Mouse (Mus musculus): ENCODE results near the gene Adora1.

Gene Adora1

DNA sequence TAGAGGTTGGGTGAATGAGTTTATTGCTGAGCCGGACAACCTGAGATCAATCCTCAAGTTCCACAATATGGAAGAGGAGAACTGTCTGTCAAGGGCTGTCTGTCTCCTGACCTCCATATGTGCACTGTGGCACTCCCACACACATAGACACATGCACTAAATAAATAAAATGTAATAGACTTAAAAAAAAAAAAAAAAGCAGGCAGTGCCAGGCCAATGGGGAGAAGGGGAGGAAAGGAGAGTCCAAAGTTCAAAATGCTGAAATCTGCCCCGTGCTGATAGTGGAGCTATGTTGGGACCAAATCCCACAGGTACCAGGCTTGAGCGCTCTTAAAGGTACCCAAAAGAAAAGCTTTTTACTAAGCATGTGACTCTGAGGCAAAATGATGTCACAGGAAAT is 2.2 kb upstream of the Adora1 start:
- DNase-seq (ENCODE audit: low read depth) = no peak

DNA sequence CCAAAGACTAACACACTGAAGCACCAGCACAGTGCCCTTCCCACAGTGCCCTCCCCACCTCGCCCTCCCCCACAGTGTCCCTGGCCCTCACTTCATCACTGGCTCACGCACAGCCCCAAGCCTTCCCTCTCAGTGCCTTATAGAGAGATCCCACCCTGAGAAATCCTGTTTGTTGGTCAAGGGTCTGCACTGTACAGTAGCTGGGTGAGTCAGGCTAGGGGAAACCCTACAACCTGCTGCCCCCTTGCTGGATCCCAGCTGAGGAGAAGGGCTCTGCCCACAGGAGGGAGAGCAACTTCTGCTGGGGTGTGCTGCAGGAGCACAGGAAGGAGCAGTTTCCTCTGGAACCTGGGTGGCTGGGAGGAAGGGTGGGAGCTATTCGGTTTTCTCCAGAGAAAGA is 911 bp upstream of the Adora1 start:
- no peak for DNase-seq (ENCODE audit: low read depth)

GRCm38 (mm10) chr1:134234455-134235390 is 508 bp downstream of the Adora1 start:
- no peak for DNase-seq (ENCODE audit: low read depth)

DNA sequence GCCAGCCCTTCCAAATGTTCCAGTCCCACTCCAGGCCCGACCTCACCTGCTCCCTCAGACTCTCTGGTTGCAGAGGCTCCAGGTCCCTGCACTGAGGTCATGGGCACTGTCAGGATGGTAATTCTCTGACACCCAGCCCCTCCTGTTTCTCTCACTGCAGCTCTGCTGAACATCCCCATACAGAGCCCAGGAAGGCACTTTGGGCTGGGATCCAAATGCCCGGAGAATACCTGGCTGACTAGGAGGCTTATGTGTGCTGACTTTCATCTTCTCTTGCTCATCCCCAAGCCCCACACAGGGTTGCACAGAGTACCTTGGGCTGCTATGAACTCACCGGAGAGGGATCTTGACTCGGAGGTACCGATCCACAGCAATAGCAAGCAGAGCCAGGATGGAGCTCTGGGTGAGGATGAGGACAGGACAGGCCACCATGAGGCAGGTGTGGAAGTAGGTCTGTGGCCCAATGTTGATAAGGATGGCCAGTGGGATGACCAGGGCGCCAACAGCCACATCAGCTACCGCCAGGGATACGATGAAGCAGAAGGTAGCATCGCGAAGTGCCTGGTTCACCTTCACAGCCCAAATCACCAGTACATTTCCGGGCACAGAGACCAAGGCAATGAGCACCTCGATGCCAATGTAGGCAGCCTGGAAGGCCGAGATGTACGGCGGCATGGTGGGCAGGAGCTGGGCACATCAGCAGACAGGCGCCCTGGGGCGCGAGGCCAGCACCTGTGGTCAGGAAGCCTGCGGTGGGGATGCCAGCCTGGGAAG is 1.4 kb downstream of the Adora1 start:
- DNase-seq (ENCODE audit: low read depth) = no peak

DNA sequence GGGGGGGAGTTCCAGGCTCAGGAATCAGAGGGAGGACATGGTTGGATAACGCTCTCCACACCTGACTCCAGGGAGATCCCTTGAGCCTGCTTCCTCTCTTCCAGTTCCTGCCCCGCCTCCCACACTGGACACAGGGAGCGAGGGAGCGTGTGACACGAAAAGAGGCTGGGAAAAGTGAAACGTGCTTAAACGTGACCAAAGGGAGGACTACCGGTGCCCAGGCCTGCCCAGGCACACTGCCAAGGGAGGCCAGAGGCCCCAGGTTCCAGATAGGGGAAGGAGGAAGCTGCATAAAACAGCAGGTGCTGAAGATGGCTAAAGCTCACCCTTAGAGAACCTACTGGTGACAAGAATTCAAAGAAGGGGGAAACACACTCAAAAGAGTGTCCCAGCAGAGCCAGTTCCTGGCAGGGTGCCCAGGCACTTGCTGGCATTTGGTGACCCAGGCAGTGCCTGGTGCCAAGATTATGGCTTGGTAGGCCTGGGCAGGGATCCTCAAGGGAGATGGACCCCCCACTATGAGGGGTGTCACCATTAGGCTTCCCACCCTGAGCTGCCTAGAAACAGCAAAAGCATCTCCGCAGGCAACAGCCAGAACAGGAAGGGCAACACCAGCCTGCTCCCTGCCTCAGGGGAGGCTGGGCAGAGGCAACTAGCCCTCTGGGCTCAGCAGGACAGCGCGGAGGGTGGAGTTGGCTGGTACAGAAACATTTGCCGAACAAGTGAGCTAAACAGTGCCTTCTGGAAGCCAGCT is 2.3 kb downstream of the Adora1 start:
- DNase-seq (ENCODE audit: low read depth) = no peak

DNA sequence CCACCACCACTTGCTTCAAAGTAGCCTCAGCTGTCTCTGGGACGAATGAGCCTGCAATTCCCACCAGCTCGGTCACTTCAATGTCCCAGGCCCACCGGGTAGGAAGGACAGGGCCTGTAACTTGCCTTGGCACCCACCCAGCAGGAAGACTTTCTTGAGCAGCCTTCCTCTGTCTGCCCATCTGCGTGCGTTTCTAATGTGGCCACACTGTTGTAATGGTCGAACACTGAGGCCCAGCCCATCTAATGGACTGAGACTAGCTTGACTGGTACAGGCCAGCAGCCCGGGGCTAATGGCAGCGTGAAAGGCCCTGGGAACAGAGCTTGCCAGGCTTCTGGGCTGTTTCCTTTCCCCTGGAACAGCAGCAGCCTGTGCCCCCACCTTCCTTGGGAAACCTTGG is 2.9 kb downstream of the Adora1 start:
- DNase-seq (ENCODE audit: low read depth) = no peak

DNA sequence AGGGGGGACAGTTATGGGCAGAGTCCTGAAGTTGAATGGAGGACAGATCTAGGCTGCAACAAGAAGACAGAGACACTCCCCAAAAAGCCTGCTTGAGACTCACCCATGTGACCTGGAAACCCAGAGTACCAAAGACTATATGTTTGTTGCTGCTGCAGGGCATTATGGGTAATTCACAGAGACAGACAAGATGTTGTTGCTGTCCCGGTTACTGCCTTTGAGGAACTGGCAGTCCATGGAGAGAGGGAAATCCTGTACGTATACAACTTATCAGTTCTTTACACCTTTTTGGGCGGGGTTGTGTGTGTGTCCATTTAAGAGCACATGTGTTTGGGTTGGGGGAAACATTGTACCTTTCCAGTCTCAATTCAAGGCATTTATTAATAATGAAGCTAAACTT is 3.5 kb downstream of the Adora1 start:
- no peak for DNase-seq (ENCODE audit: low read depth)

- no peak for DNase-seq (ENCODE audit: low read depth)
Observed at GRCm38 (mm10) chr1:134231270-134231669, 4.0 kb downstream of the Adora1 start.

- no peak for DNase-seq (ENCODE audit: low read depth)
Observed at GRCm38 (mm10) chr1:134230638-134231228, 4.5 kb downstream of the Adora1 start.

DNA sequence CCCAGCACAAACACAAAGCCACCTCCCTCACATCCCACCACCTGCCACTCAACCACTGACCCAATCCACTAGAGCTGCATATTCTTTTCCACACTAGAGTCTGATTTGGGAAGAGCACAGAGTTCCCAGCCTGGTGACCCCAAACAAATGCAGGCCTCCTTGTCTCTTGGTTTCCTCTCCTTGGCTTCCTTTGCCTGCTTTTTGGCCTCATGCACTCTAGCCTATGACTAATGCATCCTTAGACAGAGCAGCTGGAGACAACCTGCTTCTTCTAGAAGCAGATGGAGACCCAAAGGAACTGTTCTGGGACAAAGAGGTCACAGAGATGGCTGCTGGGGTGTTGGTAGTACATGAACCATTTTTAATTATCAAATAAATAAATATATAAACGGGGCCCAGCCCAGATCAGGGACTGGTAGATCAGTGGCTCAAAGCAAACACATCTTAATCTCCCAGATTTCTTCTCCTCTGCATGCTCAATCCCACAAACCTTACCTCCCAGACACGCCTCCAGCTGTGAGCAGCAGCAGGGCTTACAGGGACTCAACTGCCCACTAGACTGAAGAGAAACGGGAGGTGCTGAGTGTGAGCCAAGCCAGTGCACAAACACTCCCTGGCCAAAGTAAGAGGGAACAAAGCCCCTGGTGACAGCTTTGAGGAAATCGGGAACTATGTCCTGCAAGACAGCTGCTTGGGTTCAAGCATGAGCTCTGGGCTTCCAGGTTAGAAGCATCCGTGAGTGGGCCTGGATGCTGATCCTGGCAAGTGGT is 5.2 kb downstream of the Adora1 start:
- no peak for DNase-seq (ENCODE audit: low read depth)

DNA sequence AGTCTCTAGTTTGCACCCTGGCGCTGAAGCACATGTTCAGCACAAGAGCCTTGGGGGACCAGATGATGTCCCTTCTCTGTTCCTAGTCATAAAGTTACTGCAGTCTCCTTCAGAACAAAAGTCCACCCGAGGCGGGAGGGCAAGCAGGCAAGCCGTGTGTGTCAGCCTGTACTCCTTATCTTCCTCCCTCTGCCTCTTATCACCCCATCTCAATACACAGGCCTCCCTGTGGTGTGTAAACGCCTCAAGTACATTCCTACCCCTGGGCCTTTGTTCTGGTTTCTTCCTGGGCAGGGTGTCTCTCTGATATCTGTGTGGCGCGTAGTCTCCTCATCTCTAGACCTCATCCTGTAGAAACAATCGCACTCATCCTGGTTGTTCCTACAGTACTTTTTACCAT is 8.5 kb downstream of the Adora1 start:
- DNase-seq (ENCODE audit: low read depth) = no peak

- DNase-seq (ENCODE audit: low read depth) = no peak
Observed at GRCm38 (mm10) chr1:134225375-134225774, 9.9 kb downstream of the Adora1 start.

DNA sequence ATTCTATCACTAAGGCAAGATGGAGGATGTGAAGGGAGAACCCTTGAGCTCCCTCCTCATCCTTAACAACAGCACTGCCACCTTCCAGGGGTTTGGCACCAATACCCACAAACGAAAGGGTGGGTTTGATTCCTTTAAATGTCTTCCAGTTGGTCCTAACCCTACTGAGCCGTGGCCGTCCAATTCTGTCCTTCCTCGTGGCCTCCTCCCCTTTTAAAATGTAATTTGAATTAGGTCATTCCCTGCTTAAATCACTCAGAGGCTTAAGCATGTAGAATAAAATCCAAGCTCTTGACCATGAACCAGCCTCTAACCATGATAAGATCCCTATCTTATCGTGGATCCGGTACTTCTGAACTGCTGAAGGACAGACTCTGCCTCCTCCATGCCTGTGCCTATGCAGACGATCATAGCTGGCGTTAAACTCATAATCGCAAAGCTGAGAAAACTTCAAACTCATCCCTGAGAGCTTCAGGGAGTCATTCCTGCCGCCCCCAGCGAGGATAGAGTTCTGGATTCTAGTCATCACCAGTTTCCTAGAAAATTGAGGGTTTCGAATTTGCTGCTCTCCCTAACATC is 10.5 kb downstream of the Adora1 start:
- DNase-seq (ENCODE audit: low read depth) = no peak

DNA sequence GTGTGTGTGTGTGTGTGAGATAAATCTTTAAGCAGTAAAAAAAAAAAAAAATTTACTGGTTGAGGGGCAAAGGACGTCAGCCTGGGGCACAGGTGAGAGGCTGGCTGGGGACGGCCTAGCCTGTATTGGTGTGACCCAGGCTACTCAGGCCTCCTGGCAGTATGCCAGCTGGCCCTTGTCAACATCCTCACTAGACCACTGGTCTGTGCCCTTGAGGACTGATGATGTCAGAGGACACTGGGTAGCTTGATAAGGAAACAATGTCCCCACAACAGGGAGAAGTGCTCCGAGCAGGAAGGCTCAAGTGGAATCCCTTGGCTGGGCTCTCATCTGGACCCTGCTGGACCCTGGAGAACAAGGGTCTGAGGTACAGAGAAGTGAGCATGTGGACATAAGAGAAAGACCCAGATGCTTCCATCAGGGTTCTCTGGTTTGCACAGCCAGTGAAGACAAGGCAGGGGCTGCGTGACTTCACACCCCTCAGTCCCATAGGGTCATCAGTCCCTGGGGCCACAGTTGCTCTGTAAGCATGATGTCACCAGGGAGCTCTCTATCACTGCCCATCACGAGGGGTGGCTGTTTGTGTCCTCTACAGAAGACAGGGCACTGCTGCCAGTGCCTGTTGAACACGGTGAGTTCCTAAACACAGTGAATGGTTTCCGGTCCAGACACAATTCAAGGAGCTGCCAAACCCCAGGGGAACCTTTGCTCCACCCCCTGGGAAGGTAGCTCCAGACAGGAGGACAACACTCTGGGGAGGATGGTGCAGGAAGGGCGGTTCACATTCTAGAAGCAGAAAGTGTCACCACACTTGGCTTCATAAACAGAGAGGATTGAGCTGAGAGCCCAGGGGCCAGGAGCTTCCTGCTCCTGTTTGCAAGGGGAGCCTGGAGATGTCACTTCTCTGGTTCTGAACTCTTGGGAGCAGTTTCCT is 12.8 kb downstream of the Adora1 start:
- no peak for DNase-seq (ENCODE audit: low read depth)

- no peak for DNase-seq (ENCODE audit: low read depth)
Observed at GRCm38 (mm10) chr1:134221172-134221571, 14.1 kb downstream of the Adora1 start.

- no peak for DNase-seq (ENCODE audit: low read depth)
Observed at GRCm38 (mm10) chr1:134219608-134220007, 15.6 kb downstream of the Adora1 start.

DNA sequence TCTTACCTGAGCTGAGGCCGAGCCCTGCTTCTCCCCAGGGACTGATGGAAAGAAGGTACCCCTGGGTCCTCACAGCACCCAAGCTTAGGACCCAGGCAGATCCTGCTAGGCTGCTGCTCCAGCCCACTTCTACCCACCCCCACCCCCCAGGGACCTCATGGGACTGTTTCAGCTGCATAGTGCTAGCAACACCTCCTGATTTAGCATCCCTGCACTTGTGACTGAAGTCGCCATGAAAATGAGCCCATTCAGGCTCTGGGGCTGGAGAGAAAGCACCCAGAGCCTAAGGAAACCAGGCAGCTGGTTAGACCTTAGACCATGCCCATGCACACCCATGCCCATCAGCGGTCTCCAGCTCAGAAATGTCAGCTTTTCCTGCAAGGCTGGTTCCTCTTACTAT is 17.3 kb downstream of the Adora1 start:
- no peak for DNase-seq (ENCODE audit: low read depth)

DNA sequence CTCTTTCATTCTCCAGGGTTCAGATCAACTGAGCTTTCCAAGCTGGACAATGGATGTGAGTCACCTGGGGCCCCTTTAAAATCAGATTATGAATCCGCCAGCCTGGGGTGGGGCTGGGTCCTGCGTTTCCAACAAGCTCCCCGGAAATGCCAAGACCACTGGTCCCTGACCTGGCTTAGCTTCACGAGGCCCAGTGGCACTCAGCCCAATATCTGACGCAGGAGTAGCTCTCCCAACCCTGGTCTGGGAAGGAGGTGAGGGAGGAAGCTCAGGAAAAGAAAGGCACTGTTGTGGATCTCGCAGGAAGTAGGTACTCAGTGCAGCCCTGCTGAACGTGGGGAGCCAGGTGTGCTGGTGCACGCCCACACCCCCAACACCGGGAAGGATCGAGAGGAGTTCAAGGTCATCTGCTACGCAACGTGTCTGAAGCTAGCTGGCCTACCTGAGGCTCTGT is 18.2 kb downstream of the Adora1 start:
- DNase-seq (ENCODE audit: low read depth) = no peak

GRCm38 (mm10) chr1:134216629-134216971 is 18.6 kb downstream of the Adora1 start:
- DNase-seq (ENCODE audit: low read depth) = no peak

Data from naive thymus-derived CD4-positive, alpha-beta T cell, adult 2 months (primary cell).